Mouse (Mus musculus) liver, embryonic 13.5 days (tissue): ENCODE measurements around the gene Cftr. TPM values are rescaled to one million over a fixed set of nuclear protein-coding genes. Genes with fewer than 3 reads are reported as not detected.

Experiments used
- polyA plus RNA-seq: library from polyadenylated mRNA; unstranded; fragments of >200 nt; fragmentation: Nextera tagmentation; extraction: Ambion mirVana; gene quantifications from 2 replicates; pipeline ENCODE4 v1.2.1, GENCODE M21; 2015

Gene Cftr
- polyA plus RNA-seq, 1 experiment from 2014 or later, result 0.03 TPM

Other genes starting within 250 kb of the Cftr start
- gene Wnt2, start 140.1 kb upstream of the Cftr start, polyA plus RNA-seq, result 1.7 and 2.1 TPM in 2 replicates
- not detected in 2 replicates for gene Asz1, start 61.6 kb upstream of the Cftr start, polyA plus RNA-seq